Mouse (Mus musculus): ENCODE measurements around the gene Sypl2. TPM values are rescaled to one million over a fixed set of nuclear protein-coding genes. Genes with fewer than 3 reads are reported as not detected.

Sypl2 gene
- polyA plus RNA-seq, 1 experiment from 2014 or later, result 11.4 TPM

GRCm38 (mm10) chr3:108209946-108210770, 16.3 kb downstream of the Sypl2 start:
- peak; percentile 95 for ATAC-seq (ENCODE audit: low read depth)
- no peaks in the 10 kb centered on the region; the same call in 1 of the 2 replicates for H3K27me3 ChIP-seq (replicated peaks; ENCODE audit: control insufficient read depth, insufficient read depth, low read length)

GRCm38 (mm10) chr3:108209536-108209935, 16.9 kb downstream of the Sypl2 start:
- Histone ChIP-seq H3K27me3 (replicated peaks; ENCODE audit: control insufficient read depth, insufficient read depth, low read length) (no peaks in the 10 kb centered on the region; the same call in 1 of the 2 replicates), H3K4me3 (ENCODE audit: low read depth, low read length) (peak overlapping the region; percentile 55), H3K4me1 (ENCODE audit: control insufficient read depth, insufficient read depth, low read length) (peaks cover 23% of the 10 kb centered on the region), H3K9me3 (ENCODE audit: control insufficient read depth, low read length) (no peaks in the 10 kb centered on the region), H3K4me2 (ENCODE audit: low read depth, low read length) (peak overlapping the region; percentile 90), H3K27ac (replicated peaks; ENCODE audit: low read depth, low read length) (peak overlapping the region; percentile 93), H3K9ac (ENCODE audit: low read depth, low read length) (peak overlapping the region; percentile 83), H3K36me3 (ENCODE audit: control insufficient read depth, insufficient read depth, low read length) (peaks cover 29% of the 10 kb centered on the region)
- ATAC-seq (ENCODE audit: low read depth) (no peak), DNase-seq (ENCODE audit: low spot score) (no peak)
- 3% methylated on average over 8 of the region's 8 CpGs for WGBS

More at GRCm38 (mm10) chr3:108209946-108210770, 16.3 kb downstream of the Sypl2 start:
- Histone ChIP-seq H3K4me1 (ENCODE audit: control insufficient read depth, insufficient read depth, low read length) (peaks cover 23% of the 10 kb centered on the region), H3K27ac (replicated peaks; ENCODE audit: low read depth, low read length) (peak overlapping the region; percentile 93), H3K9me3 (ENCODE audit: control insufficient read depth, low read length) (no peaks in the 10 kb centered on the region), H3K4me2 (ENCODE audit: low read depth, low read length) (peak overlapping the region; percentile 90), H3K4me3 (ENCODE audit: low read depth, low read length) (peak overlapping the region; percentile 55), H3K36me3 (ENCODE audit: control insufficient read depth, insufficient read depth, low read length) (peaks cover 23% of the 10 kb centered on the region), H3K9ac (ENCODE audit: low read depth, low read length) (peak overlapping the region; percentile 83)
- DNase-seq (ENCODE audit: low spot score), result peak; percentile 99
- 0% methylated on average over 22 of the region's 72 CpGs for WGBS

GRCm38 (mm10) chr3:108209001-108209400, 17.4 kb downstream of the Sypl2 start:
- H3K4me1 ChIP-seq (ENCODE audit: control insufficient read depth, insufficient read depth, low read length), result peaks cover 23% of the 10 kb centered on the region
- 56% methylated on average over 3 of the region's 3 CpGs for WGBS
- no peak for DNase-seq (ENCODE audit: low spot score)
- H3K36me3 ChIP-seq (ENCODE audit: control insufficient read depth, insufficient read depth, low read length), result peaks cover 31% of the 10 kb centered on the region
- H3K4me2 ChIP-seq (ENCODE audit: low read depth, low read length), result peak overlapping the region; percentile 90
- no peak overlapping the region; the same call in 1 of the 2 replicates for H3K27ac ChIP-seq (replicated peaks; ENCODE audit: low read depth, low read length)
- peak overlapping the region; percentile 83 for H3K9ac ChIP-seq (ENCODE audit: low read depth, low read length)
- H3K4me3 ChIP-seq (ENCODE audit: low read depth, low read length), result peak overlapping the region; percentile 55
- H3K9me3 ChIP-seq (ENCODE audit: control insufficient read depth, low read length), result no peaks in the 10 kb centered on the region
- no peaks in the 10 kb centered on the region; the same call in 1 of the 2 replicates for H3K27me3 ChIP-seq (replicated peaks; ENCODE audit: control insufficient read depth, insufficient read depth, low read length)
- no peak for ATAC-seq (ENCODE audit: low read depth)

GRCm38 (mm10) chr3:108206731-108207375, 19.6 kb downstream of the Sypl2 start:
- DNase-seq (ENCODE audit: low spot score) (peak; percentile 93), ATAC-seq (ENCODE audit: low read depth) (peak; percentile 17)
- no peak overlapping the region for H3K9ac ChIP-seq (ENCODE audit: low read depth, low read length)
- peak overlapping the region; percentile 78 for H3K27ac ChIP-seq (replicated peaks; ENCODE audit: low read depth, low read length)
- H3K4me2 ChIP-seq (ENCODE audit: low read depth, low read length), result peak overlapping the region; percentile 31
- peak overlapping the region; percentile 2; the same call in 1 of the 2 replicates for H3K4me3 ChIP-seq (ENCODE audit: low read depth, low read length)
- H3K36me3 ChIP-seq (ENCODE audit: control insufficient read depth, insufficient read depth, low read length), result peaks cover 44% of the 10 kb centered on the region
- WGBS, result 65% methylated on average over 15 of the region's 15 CpGs
- no peaks in the 10 kb centered on the region for H3K27me3 ChIP-seq (replicated peaks; ENCODE audit: control insufficient read depth, insufficient read depth, low read length)
- H3K9me3 ChIP-seq (ENCODE audit: control insufficient read depth, low read length), result no peaks in the 10 kb centered on the region
- H3K4me1 ChIP-seq (ENCODE audit: control insufficient read depth, insufficient read depth, low read length), result peaks cover 23% of the 10 kb centered on the region

GRCm38 (mm10) chr3:108205601-108206000, 20.8 kb downstream of the Sypl2 start:
- Histone ChIP-seq H3K9ac (ENCODE audit: low read depth, low read length) (no peak overlapping the region), H3K27ac (replicated peaks; ENCODE audit: low read depth, low read length) (no peak overlapping the region), H3K27me3 (replicated peaks; ENCODE audit: control insufficient read depth, insufficient read depth, low read length) (no peaks in the 10 kb centered on the region), H3K4me1 (ENCODE audit: control insufficient read depth, insufficient read depth, low read length) (peaks cover 18% of the 10 kb centered on the region), H3K36me3 (ENCODE audit: control insufficient read depth, insufficient read depth, low read length) (peaks cover 44% of the 10 kb centered on the region), H3K4me3 (ENCODE audit: low read depth, low read length) (no peak overlapping the region), H3K9me3 (ENCODE audit: control insufficient read depth, low read length) (no peaks in the 10 kb centered on the region), H3K4me2 (ENCODE audit: low read depth, low read length) (no peak overlapping the region)
- WGBS, result 89% methylated on average over 8 of the region's 8 CpGs
- DNase-seq (ENCODE audit: low spot score), result no peak
- no peak for ATAC-seq (ENCODE audit: low read depth)

- H3K4me1 ChIP-seq (ENCODE audit: control insufficient read depth, insufficient read depth, low read length), result peaks cover 17% of the 10 kb centered on the region
- H3K4me3 ChIP-seq (ENCODE audit: low read depth, low read length), result no peak overlapping the region
- WGBS, result 82% methylated on average over 11 of the region's 11 CpGs
- H3K27me3 ChIP-seq (replicated peaks; ENCODE audit: control insufficient read depth, insufficient read depth, low read length), result no peaks in the 10 kb centered on the region
- DNase-seq (ENCODE audit: low spot score) (no peak), ATAC-seq (ENCODE audit: low read depth) (no peak)
- no peak overlapping the region for H3K4me2 ChIP-seq (ENCODE audit: low read depth, low read length)
- no peak overlapping the region for H3K27ac ChIP-seq (replicated peaks; ENCODE audit: low read depth, low read length)
- H3K9me3 ChIP-seq (ENCODE audit: control insufficient read depth, low read length), result no peaks in the 10 kb centered on the region
- H3K9ac ChIP-seq (ENCODE audit: low read depth, low read length), result no peak overlapping the region
- H3K36me3 ChIP-seq (ENCODE audit: control insufficient read depth, insufficient read depth, low read length), result peaks cover 44% of the 10 kb centered on the region
These were observed 22.0 kb downstream of the Sypl2 start for GRCm38 (mm10) chr3:108204470-108204869.

- H3K9ac ChIP-seq (ENCODE audit: low read depth, low read length), result no peak overlapping the region
- no peaks in the 10 kb centered on the region for H3K9me3 ChIP-seq (ENCODE audit: control insufficient read depth, low read length)
- DNase-seq (ENCODE audit: low spot score) (peak; percentile 57), ATAC-seq (ENCODE audit: low read depth) (no peak)
- no peak overlapping the region for H3K4me3 ChIP-seq (ENCODE audit: low read depth, low read length)
- 76% methylated on average over 11 of the region's 11 CpGs for WGBS
- H3K4me2 ChIP-seq (ENCODE audit: low read depth, low read length), result no peak overlapping the region
- H3K27ac ChIP-seq (replicated peaks; ENCODE audit: low read depth, low read length), result no peak overlapping the region
- H3K4me1 ChIP-seq (ENCODE audit: control insufficient read depth, insufficient read depth, low read length), result peaks cover 11% of the 10 kb centered on the region
- no peaks in the 10 kb centered on the region for H3K27me3 ChIP-seq (replicated peaks; ENCODE audit: control insufficient read depth, insufficient read depth, low read length)
- peaks cover 49% of the 10 kb centered on the region for H3K36me3 ChIP-seq (ENCODE audit: control insufficient read depth, insufficient read depth, low read length)
These were observed 22.7 kb downstream of the Sypl2 start for GRCm38 (mm10) chr3:108203621-108204325.

- no peak for DNase-seq (ENCODE audit: low spot score)
- ATAC-seq (ENCODE audit: low read depth), result no peak
- Histone ChIP-seq H3K9ac (ENCODE audit: low read depth, low read length) (no peak overlapping the region), H3K4me2 (ENCODE audit: low read depth, low read length) (no peak overlapping the region), H3K4me1 (ENCODE audit: control insufficient read depth, insufficient read depth, low read length) (peaks cover 11% of the 10 kb centered on the region), H3K27me3 (replicated peaks; ENCODE audit: control insufficient read depth, insufficient read depth, low read length) (no peaks in the 10 kb centered on the region), H3K27ac (replicated peaks; ENCODE audit: low read depth, low read length) (no peak overlapping the region), H3K9me3 (ENCODE audit: control insufficient read depth, low read length) (no peaks in the 10 kb centered on the region), H3K36me3 (ENCODE audit: control insufficient read depth, insufficient read depth, low read length) (peaks cover 54% of the 10 kb centered on the region), H3K4me3 (ENCODE audit: low read depth, low read length) (no peak overlapping the region)
- WGBS, result 93% methylated on average over 13 of the region's 13 CpGs
These were observed 23.2 kb downstream of the Sypl2 start for GRCm38 (mm10) chr3:108203212-108203611.

All from embryonic facial prominence, embryonic 14.5 days (tissue).